Mouse (Mus musculus) MEL (cell line): Measurements from ENCODE around the gene Slc25a22. TPM values are rescaled to one million over a fixed set of nuclear protein-coding genes. Genes with fewer than 3 reads are reported as not detected.

Source experiments
- DNase-seq: peaks from one replicate; pipeline ENCODE4 v3.0.0; 2011; ENCODE audit warnings: low read depth, low spot score
- H3K27ac ChIP-seq: 2 replicates; pipeline ENCODE4 v1.5.1; 2012; ENCODE audit warnings: low read depth, mild to moderate bottlenecking, control low read depth, low read length, moderate library complexity; ENCODE audit not compliant: control insufficient read depth
- H3K27me3 ChIP-seq, 2 experiments: fragments of 150-350 bp in 1 of 2; sonication (generic) in 1 of 2; 2 replicates each; pipeline ENCODE4 v1.6.1; 2012; ENCODE audit warnings: low read length in 2 of 2, mild to moderate bottlenecking in 2 of 2, improper control_type of control experiment in 1 of 2, moderate library complexity in 1 of 2; ENCODE audit not compliant: insufficient read depth in 2 of 2, control insufficient read depth in 1 of 2
- H3K36me3 ChIP-seq, 2 experiments: 2 replicates each; pipeline ENCODE4 v1.6.1; 2012 to 2014; ENCODE audit warnings: low read length in 2 of 2, improper control_type of control experiment in 1 of 2, inconsistent platforms in 1 of 2, mild to moderate bottlenecking in 1 of 2; ENCODE audit not compliant: insufficient read depth in 2 of 2, control insufficient read depth in 1 of 2
- H3K4me1 ChIP-seq, 2 experiments: fragments of 150-350 bp in 1 of 2; sonication (generic) in 1 of 2; 2 replicates each; pipeline ENCODE4 v1.6.1; 2012; ENCODE audit warnings: low read length in 2 of 2, improper control_type of control experiment in 1 of 2, mild to moderate bottlenecking in 1 of 2; ENCODE audit not compliant: insufficient read depth in 2 of 2, control insufficient read depth in 1 of 2
- H3K4me3 ChIP-seq, 2 experiments: fragments of 150-350 bp in 1 of 2; sonication (generic) in 1 of 2; 2 replicates each; pipeline ENCODE4 v1.5.1; 2012; ENCODE audit warnings: low read depth in 2 of 2, low read length in 2 of 2, mild to moderate bottlenecking in 2 of 2, moderate library complexity in 2 of 2, control low read depth in 1 of 2, improper control_type of control experiment in 1 of 2; ENCODE audit not compliant: control insufficient read depth in 1 of 2, insufficient read depth in 1 of 2
- H3K79me2 ChIP-seq: 2 replicates; pipeline ENCODE4 v1.6.1; 2012; ENCODE audit warnings: mild to moderate bottlenecking, low read length, moderate library complexity; ENCODE audit not compliant: control insufficient read depth, poor library complexity, insufficient read depth
- H3K9ac ChIP-seq: 2 replicates; pipeline ENCODE4 v1.6.1; 2012; ENCODE audit warnings: low read depth, mild to moderate bottlenecking, control low read depth, low read length, moderate library complexity; ENCODE audit not compliant: control insufficient read depth, poor library complexity, severe bottlenecking
- H3K9me3 ChIP-seq: fragments of 150-350 bp; sonication (generic); replicated peaks from 2 replicates; pipeline ENCODE4 v1.6.1; 2012; ENCODE audit warnings: mild to moderate bottlenecking, low read length, improper control_type of control experiment, moderate library complexity; ENCODE audit not compliant: insufficient read depth
- BHLHE40 ChIP-seq: IDR thresholded peaks from 2 replicates; pipeline ENCODE4 v1.6.1; 2012; ENCODE audit warnings: low read depth, mild to moderate bottlenecking, inconsistent platforms, low read length, improper control_type of control experiment, borderline replicate concordance
- CHD1 ChIP-seq: IDR thresholded peaks from 2 replicates; pipeline ENCODE4 v1.6.1; 2012; ENCODE audit warnings: low read depth, mild to moderate bottlenecking, inconsistent platforms, low read length, improper control_type of control experiment
- CHD2 ChIP-seq: IDR thresholded peaks from 2 replicates; pipeline ENCODE4 v1.6.1; 2011; ENCODE audit warnings: low read length, improper control_type of control experiment
- EP300 ChIP-seq, 2 experiments: IDR thresholded peaks; 2 replicates each; pipeline ENCODE4 v1.6.1; 2011; ENCODE audit warnings: improper control_type of control experiment in 2 of 2, low read length in 2 of 2, low read depth in 1 of 2, mild to moderate bottlenecking in 1 of 2
- ETS1 ChIP-seq: IDR thresholded peaks from 2 replicates; pipeline ENCODE4 v1.6.1; 2012; ENCODE audit warnings: low read depth, mild to moderate bottlenecking, inconsistent platforms, low read length, improper control_type of control experiment, moderate library complexity
- GABPA ChIP-seq: IDR thresholded peaks from 2 replicates; pipeline ENCODE4 v1.6.1; 2012; ENCODE audit warnings: low read depth, mild to moderate bottlenecking, inconsistent platforms, low read length, improper control_type of control experiment, moderate library complexity
- HCFC1 ChIP-seq: IDR thresholded peaks from 2 replicates; pipeline ENCODE4 v1.6.1; 2012; ENCODE audit warnings: low read depth, mild to moderate bottlenecking, inconsistent platforms, low read length, improper control_type of control experiment, moderate library complexity
- JUND ChIP-seq: IDR thresholded peaks from 2 replicates; pipeline ENCODE4 v1.6.1; 2011; ENCODE audit warnings: low read depth, mild to moderate bottlenecking, improper control_type of control experiment, low read length
- KAT2A ChIP-seq: conservative IDR thresholded peaks from 2 replicates; pipeline ENCODE4 v1.6.1; 2012; ENCODE audit warnings: low read depth, low read length, improper control_type of control experiment, inconsistent platforms
- MAX ChIP-seq: IDR thresholded peaks from 2 replicates; pipeline ENCODE4 v1.6.1; 2011; ENCODE audit warnings: low read length, improper control_type of control experiment
- MEF2A ChIP-seq: IDR thresholded peaks from 2 replicates; pipeline ENCODE4 v1.6.1; 2014; ENCODE audit warnings: low read depth, mild to moderate bottlenecking, inconsistent platforms, low read length, improper control_type of control experiment; ENCODE audit not compliant: poor library complexity, insufficient replicate concordance, severe bottlenecking; ENCODE audit errors: extremely low read depth
- MYB ChIP-seq: IDR thresholded peaks from 2 replicates; pipeline ENCODE4 v1.6.1; 2011; ENCODE audit warnings: mild to moderate bottlenecking, low read depth, low read length, improper control_type of control experiment
- NRF1 ChIP-seq: IDR thresholded peaks from 2 replicates; pipeline ENCODE4 v1.6.1; 2014; ENCODE audit warnings: low read depth, mild to moderate bottlenecking, inconsistent platforms, low read length, improper control_type of control experiment, moderate library complexity; ENCODE audit not compliant: poor library complexity, insufficient read depth, severe bottlenecking
- POLR2A ChIP-seq, 2 experiments: IDR thresholded peaks; 2 replicates each; pipeline ENCODE4 v1.6.1; 2011 to 2012; ENCODE audit warnings: low read length in 2 of 2, mild to moderate bottlenecking in 2 of 2, control low read depth in 1 of 2, improper control_type of control experiment in 1 of 2, low read depth in 1 of 2, moderate library complexity in 1 of 2; ENCODE audit not compliant: control insufficient read depth in 1 of 2, insufficient read depth in 1 of 2, poor library complexity in 1 of 2
- POLR2AphosphoS2 ChIP-seq: IDR thresholded peaks from 2 replicates; pipeline ENCODE4 v1.6.1; 2011; ENCODE audit warnings: low read length, improper control_type of control experiment
- POLR2AphosphoS5 ChIP-seq: IDR thresholded peaks from 2 replicates; pipeline ENCODE4 v1.6.1; 2012; ENCODE audit warnings: low read depth, borderline replicate concordance, mild to moderate bottlenecking, inconsistent platforms, low read length, moderate library complexity, mixed read lengths
- RAD21 ChIP-seq: IDR thresholded peaks from 2 replicates; pipeline ENCODE4 v1.6.1; 2011; ENCODE audit warnings: mild to moderate bottlenecking, low read depth, low read length, improper control_type of control experiment
- SIN3A ChIP-seq: IDR thresholded peaks from 2 replicates; pipeline ENCODE4 v1.6.1; 2012; ENCODE audit warnings: low read length, improper control_type of control experiment, inconsistent platforms
- SMC3 ChIP-seq: IDR thresholded peaks from 2 replicates; pipeline ENCODE4 v1.6.1; 2011; ENCODE audit warnings: low read depth, low read length, improper control_type of control experiment
- TAL1 ChIP-seq: IDR thresholded peaks from 2 replicates; pipeline ENCODE4 v1.6.1; 2012; ENCODE audit warnings: mild to moderate bottlenecking, inconsistent platforms, low read length, moderate library complexity, mixed read lengths
- TBP ChIP-seq: IDR thresholded peaks from 2 replicates; pipeline ENCODE4 v1.8.0; 2011; ENCODE audit warnings: low read depth, low read length, improper control_type of control experiment
- USF1 ChIP-seq: IDR thresholded peaks from 2 replicates; pipeline ENCODE4 v1.6.1; 2014; ENCODE audit warnings: low read depth, mild to moderate bottlenecking, inconsistent platforms, low read length, improper control_type of control experiment, moderate library complexity
- ZKSCAN1 ChIP-seq: IDR thresholded peaks from 2 replicates; pipeline ENCODE4 v1.6.1; 2012; ENCODE audit warnings: low read depth, mild to moderate bottlenecking, inconsistent platforms, low read length, improper control_type of control experiment, moderate library complexity
- polyA plus RNA-seq, 2 experiments: library from polyadenylated mRNA; stranded (reverse) in 1 of 2; unstranded in 1 of 2; fragments of >175 nt in 1 of 2; fragments of >200 nt in 1 of 2; gene quantifications; 2 replicates each; pipeline versions ENCODE4 v1.2.1 to v1.2.4; 2012; ENCODE audit warnings: low replicate concordance in 2 of 2, low read depth in 1 of 2; ENCODE audit not compliant: insufficient read length in 2 of 2, insufficient read depth in 1 of 2, missing spikeins in 1 of 2
- total RNA-seq: library from RNA; depleted of rRNA; stranded (reverse); fragments of 300-350 nt; gene quantifications from 2 replicates; pipeline ENCODE4 v1.2.3, GENCODE M21; 2012

Slc25a22 gene
- total and polyA plus RNA-seq, 3 experiments: 23.8 to 46.0 TPM; not detected in 1

- TF ChIP-seq TBP (0 out of 2 replicates have a peak, but pooled peaks have one; percentile 37), POLR2AphosphoS2 (peak; percentile 88), NRF1 (no peak), GABPA (no peak), MYB (no peak)
These were observed at the start of gene Slc25a22 (continued) for GRCm38 (mm10) chr7:141437178-141438120.

- H3K9ac ChIP-seq: no peak overlapping the region
- H3K9me3 ChIP-seq: no peaks in the 10 kb centered on the region
- H3K4me1 ChIP-seq: no peaks in the 10 kb centered on the region
- no peaks in the 10 kb centered on the region for H3K36me3 ChIP-seq
- no peak overlapping the region for H3K27ac ChIP-seq
- no peak for TF ChIP-seq ZKSCAN1
- 0 out of 4 replicates have a peak, but pooled peaks of 1 of the 2 experiments have one; percentile 10 for TF ChIP-seq POLR2A (IDR thresholded peaks at IDR 0.05; ENCODE audit: control insufficient read depth in 1 of 2, insufficient read depth in 1 of 2, low read depth in 1 of 2, low read length in 2 of 2, poor library complexity in 1 of 2)
- H3K79me2 ChIP-seq: no peaks in the 10 kb centered on the region
- no peaks in the 10 kb centered on the region for H3K27me3 ChIP-seq
- H3K4me3 ChIP-seq: no peak overlapping the region
- DNase-seq: no peak
These were observed 49.4 kb upstream of the Slc25a22 start for GRCm38 (mm10) chr7:141487141-141487540.

GRCm38 (mm10) chr7:141486239-141486638 lies 48.5 kb upstream of the Slc25a22 start:
- no peaks in the 10 kb centered on the region for H3K79me2 ChIP-seq
- TF ChIP-seq EP300 (IDR thresholded peaks at IDR 0.05; ENCODE audit: low read depth in 1 of 2, low read length in 2 of 2) (no peak), RAD21 (no peak), HCFC1 (no peak), MEF2A (no peak), KAT2A (no peak), POLR2AphosphoS5 (no peak), GABPA (no peak), TAL1 (no peak), CHD2 (no peak), POLR2A (IDR thresholded peaks at IDR 0.05; ENCODE audit: control insufficient read depth in 1 of 2, insufficient read depth in 1 of 2, low read depth in 1 of 2, low read length in 2 of 2, poor library complexity in 1 of 2) (no peak), CHD1 (no peak), SMC3 (no peak), USF1 (no peak), SIN3A (no peak), MAX (no peak), JUND (no peak), ETS1 (no peak), BHLHE40 (no peak)
- DNase-seq: no peak
- H3K27ac ChIP-seq: no peak overlapping the region
- H3K36me3 ChIP-seq: no peaks in the 10 kb centered on the region
- no peak overlapping the region for H3K9ac ChIP-seq
- no peaks in the 10 kb centered on the region for H3K9me3 ChIP-seq
- no peaks in the 10 kb centered on the region for H3K4me1 ChIP-seq
- no peaks in the 10 kb centered on the region for H3K27me3 ChIP-seq
- no peak overlapping the region for H3K4me3 ChIP-seq
